Mouse (Mus musculus): ENCODE data around the gene Nr1i3.

- TF ChIP-seq POLR2A (IDR thresholded peaks at IDR 0.05; ENCODE audit: borderline replicate concordance, control insufficient read depth, low read depth, low read length) (no peak), CTCF (IDR thresholded peaks at IDR 0.05; ENCODE audit: control insufficient read depth, insufficient read depth, low read length) (no peak)
Observed at GRCm38 (mm10) chr1:171195046-171195822, 18.5 kb upstream of the Nr1i3 start.

All from bone marrow, adult 2 months (tissue).